Mouse (Mus musculus) kidney, adult 2 months (tissue): ENCODE measurements around the gene AI182371. TPM values are rescaled to one million over a fixed set of nuclear protein-coding genes. Genes with fewer than 3 reads are reported as not detected.

Experiments used
- DNase-seq: peaks from one replicate; pipeline ENCODE4 v3.0.0; 2021
- H3K27ac ChIP-seq: fragments of 200-500 bp; 2 replicates; pipeline ENCODE4 v1.5.1; 2012; ENCODE audit warnings: low read depth, low read length, control low read depth, inconsistent platforms; ENCODE audit not compliant: insufficient read depth
- H3K27me3 ChIP-seq: fragments of 200-500 bp; replicated peaks from 2 replicates; pipeline ENCODE4 v1.6.1; 2012; ENCODE audit warnings: mild to moderate bottlenecking, moderate library complexity, low read length, inconsistent platforms; ENCODE audit not compliant: control insufficient read depth, insufficient read depth
- H3K36me3 ChIP-seq: fragments of 200-500 bp; 2 replicates; pipeline ENCODE4 v1.6.1; 2012; ENCODE audit warnings: mild to moderate bottlenecking, moderate library complexity, low read length, inconsistent platforms; ENCODE audit not compliant: control insufficient read depth, insufficient read depth
- H3K4me1 ChIP-seq: fragments of 200-500 bp; 2 replicates; pipeline ENCODE4 v1.6.1; 2011; ENCODE audit warnings: low read length; ENCODE audit not compliant: control insufficient read depth, insufficient read depth
- H3K4me3 ChIP-seq: fragments of 200-500 bp; 2 replicates; pipeline ENCODE4 v1.5.1; 2011; ENCODE audit warnings: mild to moderate bottlenecking, low read depth, low read length, control low read depth; ENCODE audit not compliant: insufficient read depth
- CTCF ChIP-seq: fragments of 200-500 bp; conservative IDR thresholded peaks from 2 replicates; pipeline ENCODE4 v1.5.1; 2011; ENCODE audit warnings: low read depth, mild to moderate bottlenecking, control low read depth, low read length, moderate library complexity, mixed read lengths; ENCODE audit not compliant: insufficient read depth, insufficient read length
- POLR2A ChIP-seq: fragments of 200-500 bp; IDR thresholded peaks from one replicate; pipeline ENCODE4 v1.6.1; 2011; ENCODE audit warnings: low read depth, low read length, control low read depth
- WGBS: fragments of 180-500 bp; shearing (Covaris S2); methylation state at CpG from one replicate; pipeline ENCODE4 v1.1.7; 2018; 5-methylcytosine and 5-hydroxymethylcytosine counted together
- polyA plus RNA-seq: library from polyadenylated mRNA; depleted of rRNA; stranded (reverse); fragments of >200 nt; gene quantifications from 2 replicates; pipeline ENCODE4 v1.2.3, GENCODE M21; 2012

The AI182371 gene
- polyA plus RNA-seq, 1 experiment = 0.27 TPM

GRCm38 (mm10) chr2:35069124-35069523, 32.2 kb downstream of the AI182371 start:
- DNase-seq = no peak
- WGBS = 92% methylated on average over 1 of the region's 1 CpGs
- Histone ChIP-seq H3K27ac (no peak overlapping the region), H3K4me3 (no peak overlapping the region), H3K36me3 (no peaks in the 10 kb centered on the region), H3K27me3 (no peaks in the 10 kb centered on the region), H3K4me1 (no peaks in the 10 kb centered on the region)
- TF ChIP-seq CTCF (no peak), POLR2A (no peak)

GRCm38 (mm10) chr2:35067117-35067516, 34.2 kb downstream of the AI182371 start:
- TF ChIP-seq POLR2A (no peak), CTCF (no peak)
- DNase-seq = no peak
- no peaks in the 10 kb centered on the region for H3K27me3 ChIP-seq
- no peak overlapping the region for H3K27ac ChIP-seq
- H3K36me3 ChIP-seq = no peaks in the 10 kb centered on the region
- no peak overlapping the region for H3K4me3 ChIP-seq
- H3K4me1 ChIP-seq = no peaks in the 10 kb centered on the region
- WGBS = 82% methylated on average over 11 of the region's 11 CpGs

GRCm38 (mm10) chr2:35066525-35067082, 34.7 kb downstream of the AI182371 start:
- no peak for DNase-seq
- Histone ChIP-seq H3K27me3 (no peaks in the 10 kb centered on the region), H3K4me3 (no peak overlapping the region), H3K36me3 (no peaks in the 10 kb centered on the region), H3K27ac (no peak overlapping the region), H3K4me1 (no peaks in the 10 kb centered on the region)
- TF ChIP-seq CTCF (no peak), POLR2A (no peak)
- 92% methylated on average over 13 of the region's 13 CpGs for WGBS

GRCm38 (mm10) chr2:35063333-35064030, 37.9 kb downstream of the AI182371 start:
- H3K4me1 ChIP-seq = no peaks in the 10 kb centered on the region
- H3K27me3 ChIP-seq = no peaks in the 10 kb centered on the region
- no peak overlapping the region for H3K4me3 ChIP-seq
- no peaks in the 10 kb centered on the region for H3K36me3 ChIP-seq
- no peak for DNase-seq
- H3K27ac ChIP-seq = no peak overlapping the region
- 79% methylated on average over 6 of the region's 6 CpGs for WGBS
- TF ChIP-seq CTCF (no peak), POLR2A (no peak)

GRCm38 (mm10) chr2:35061338-35061737, 40.0 kb downstream of the AI182371 start, which contains the start of gene Hc:
TSS of gene Hc (minus strand) at chr2:35061438.
- Histone ChIP-seq H3K27me3 (no peaks in the 10 kb centered on the region), H3K36me3 (no peaks in the 10 kb centered on the region), H3K4me1 (no peaks in the 10 kb centered on the region), H3K4me3 (no peak within 1 kb of the TSS), H3K27ac (no peak within 1 kb of the TSS)
- TF ChIP-seq CTCF (no peak), POLR2A (no peak)
- no peak for DNase-seq
- 53% methylated on average over 5 of the region's 5 CpGs for WGBS

GRCm38 (mm10) chr2:35060897-35061296, 40.4 kb downstream of the AI182371 start:
- TF ChIP-seq CTCF (no peak), POLR2A (no peak)
- 31% methylated on average over 6 of the region's 6 CpGs for WGBS
- Histone ChIP-seq H3K4me1 (no peaks in the 10 kb centered on the region), H3K36me3 (no peaks in the 10 kb centered on the region), H3K27me3 (no peaks in the 10 kb centered on the region), H3K4me3 (no peak overlapping the region), H3K27ac (no peak overlapping the region)
- DNase-seq = no peak

- DNase-seq = no peak
- no peaks in the 10 kb centered on the region for H3K36me3 ChIP-seq
These were observed 41.1 kb downstream of the AI182371 start for GRCm38 (mm10) chr2:35060256-35060655.

More at GRCm38 (mm10) chr2:35060256-35060655, 41.1 kb downstream of the AI182371 start:
- no peaks in the 10 kb centered on the region for H3K27me3 ChIP-seq
- H3K27ac ChIP-seq = no peak overlapping the region
- H3K4me1 ChIP-seq = no peaks in the 10 kb centered on the region
- 75% methylated on average over 5 of the region's 5 CpGs for WGBS
- TF ChIP-seq CTCF (no peak), POLR2A (no peak)
- H3K4me3 ChIP-seq = no peak overlapping the region
